Mouse (Mus musculus): ENCODE measurements at regions not wholly inside any gene's neighbourhood (a gene's known extent, or its start where the extent isn't known, plus 50 kb on each side); places are given as distances from the start of the nearest gene placed in this dataset.

DNA sequence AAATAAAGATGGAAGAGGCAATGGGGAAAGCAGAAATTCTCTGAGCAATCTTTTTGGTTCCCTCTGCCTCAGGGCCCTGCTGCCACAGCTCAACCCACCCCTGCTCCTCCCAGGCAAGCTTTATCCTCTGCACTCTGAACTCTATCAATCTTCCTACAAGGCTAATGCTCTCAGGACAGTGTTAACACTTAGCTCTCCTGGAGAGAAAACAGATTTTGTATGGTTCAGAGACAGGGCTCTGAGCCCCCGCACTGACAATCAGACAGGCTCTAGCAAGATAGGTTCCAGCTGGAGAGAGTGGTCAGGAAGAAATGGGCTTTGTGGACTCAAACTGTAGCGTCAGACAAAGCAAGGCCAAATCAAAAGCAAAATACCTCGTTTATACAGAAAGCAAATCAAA lies 383.5 kb upstream of the Tnp1 start:
- no peak for DNase-seq (ENCODE audit: extremely low read depth, low read depth, low spot score)
- Histone ChIP-seq H3K27ac (replicated peaks; ENCODE audit: insufficient read depth, low read depth, low read length) (no peak overlapping the region), H3K36me3 (ENCODE audit: control insufficient read depth, insufficient read depth, low read length) (no peaks in the 10 kb centered on the region), H3K4me1 (ENCODE audit: control insufficient read depth, insufficient read depth, low read length) (no peaks in the 10 kb centered on the region), H3K4me3 (ENCODE audit: insufficient read depth, low read depth, low read length) (no peak overlapping the region), H3K27me3 (ENCODE audit: control insufficient read depth, insufficient read depth, low read length) (no peaks in the 10 kb centered on the region), H3K9ac (ENCODE audit: low read depth, low read length) (no peak overlapping the region), H3K79me2 (ENCODE audit: control insufficient read depth, insufficient read depth, low read length) (no peaks in the 10 kb centered on the region)
- WGBS: 71% methylated on average over 3 of the region's 3 CpGs
- TF ChIP-seq POLR2A (IDR thresholded peaks at IDR 0.05; ENCODE audit: extremely low read depth, insufficient read depth, low read length) (no peak), CTCF (IDR thresholded peaks at IDR 0.05; ENCODE audit: low read depth, low read length) (no peak)

DNA sequence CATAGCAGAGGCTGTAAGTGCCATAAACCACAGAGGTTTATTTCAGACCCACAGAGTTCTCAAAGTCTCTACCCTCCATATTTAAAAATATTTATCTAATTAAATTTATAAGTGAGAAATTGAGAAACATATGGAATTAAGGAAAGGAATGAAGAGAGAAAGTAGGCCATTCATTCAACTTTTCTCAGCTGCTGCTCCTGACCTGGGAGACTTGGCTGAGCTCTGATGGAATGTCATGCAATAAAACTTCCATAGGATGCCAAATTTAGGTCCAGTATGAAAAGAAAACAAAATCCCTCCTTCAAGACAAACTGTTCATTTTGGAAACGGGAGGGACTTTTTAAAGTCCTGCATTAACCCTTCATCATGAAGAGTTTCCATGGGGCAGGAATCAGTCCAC lies 379.3 kb upstream of the Tnp1 start:
- Histone ChIP-seq H3K4me1 (ENCODE audit: control insufficient read depth, insufficient read depth, low read length) (no peaks in the 10 kb centered on the region), H3K27ac (replicated peaks; ENCODE audit: insufficient read depth, low read depth, low read length) (no peak overlapping the region), H3K4me3 (ENCODE audit: insufficient read depth, low read depth, low read length) (no peak overlapping the region), H3K9ac (ENCODE audit: low read depth, low read length) (no peak overlapping the region), H3K36me3 (ENCODE audit: control insufficient read depth, insufficient read depth, low read length) (no peaks in the 10 kb centered on the region), H3K79me2 (ENCODE audit: control insufficient read depth, insufficient read depth, low read length) (no peaks in the 10 kb centered on the region), H3K27me3 (ENCODE audit: control insufficient read depth, insufficient read depth, low read length) (no peaks in the 10 kb centered on the region)
- no peak for DNase-seq (ENCODE audit: extremely low read depth, low read depth, low spot score)
- 72% methylated on average over 1 of the region's 1 CpGs for WGBS
- TF ChIP-seq CTCF (IDR thresholded peaks at IDR 0.05; ENCODE audit: low read depth, low read length): no peak
- TF ChIP-seq POLR2A (IDR thresholded peaks at IDR 0.05; ENCODE audit: extremely low read depth, insufficient read depth, low read length): no peak

DNA sequence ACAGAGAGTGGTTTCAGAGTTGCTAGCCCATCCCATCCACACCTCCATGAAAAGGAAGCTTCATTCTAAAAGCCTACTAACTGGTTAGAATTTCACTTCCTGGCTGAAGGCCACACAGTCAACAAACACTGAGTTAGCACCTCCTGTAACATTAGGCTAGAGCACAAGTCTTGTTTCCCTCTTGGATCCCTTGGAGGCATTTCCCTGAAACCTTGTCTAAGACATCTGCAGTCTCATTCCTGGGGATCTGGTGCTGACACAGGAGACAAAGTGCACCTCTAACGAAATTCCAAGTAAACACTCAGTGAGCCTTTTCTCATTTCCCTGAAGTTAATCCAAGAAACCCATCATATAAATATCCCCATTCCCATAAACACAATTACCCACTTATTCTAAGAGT lies 378.8 kb upstream of the Tnp1 start:
- DNase-seq (ENCODE audit: extremely low read depth, low read depth, low spot score): no peak
- WGBS: 41% methylated on average over 1 of the region's 1 CpGs

DNA sequence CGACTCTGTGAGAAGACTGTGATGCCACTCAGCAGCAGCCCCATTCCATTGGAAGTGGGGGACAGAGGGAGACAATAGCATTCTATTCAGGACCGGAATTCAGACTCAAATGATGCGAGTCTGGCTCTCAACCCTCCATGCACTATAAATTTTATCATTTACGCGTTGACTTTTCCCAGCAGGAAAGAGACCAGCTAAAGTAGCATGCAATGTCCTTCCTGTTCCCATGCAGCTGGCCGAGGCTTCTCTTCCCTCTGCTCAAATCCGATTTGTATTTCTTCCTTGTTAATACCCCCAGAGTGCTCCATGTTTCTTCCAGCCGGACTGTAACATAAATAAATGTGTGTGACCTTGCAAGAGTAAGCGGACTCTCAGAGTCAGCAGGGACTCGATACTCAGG lies 376.4 kb upstream of the Tnp1 start:
- Histone ChIP-seq H3K9ac (ENCODE audit: low read depth, low read length) (no peak overlapping the region), H3K79me2 (ENCODE audit: control insufficient read depth, insufficient read depth, low read length) (no peaks in the 10 kb centered on the region), H3K4me3 (ENCODE audit: insufficient read depth, low read depth, low read length) (no peak overlapping the region), H3K27ac (replicated peaks; ENCODE audit: insufficient read depth, low read depth, low read length) (no peak overlapping the region), H3K4me1 (ENCODE audit: control insufficient read depth, insufficient read depth, low read length) (no peaks in the 10 kb centered on the region), H3K27me3 (ENCODE audit: control insufficient read depth, insufficient read depth, low read length) (no peaks in the 10 kb centered on the region), H3K36me3 (ENCODE audit: control insufficient read depth, insufficient read depth, low read length) (no peaks in the 10 kb centered on the region)
- WGBS: 80% methylated on average over 10 of the region's 10 CpGs
- no peak for DNase-seq (ENCODE audit: extremely low read depth, low read depth, low spot score)
- no peak for TF ChIP-seq CTCF (IDR thresholded peaks at IDR 0.05; ENCODE audit: low read depth, low read length)
- no peak for TF ChIP-seq POLR2A (IDR thresholded peaks at IDR 0.05; ENCODE audit: extremely low read depth, insufficient read depth, low read length)

More for the DNA sequence above, 378.8 kb upstream of the Tnp1 start:
- H3K9ac ChIP-seq (ENCODE audit: low read depth, low read length): no peak overlapping the region
- no peak for TF ChIP-seq POLR2A (IDR thresholded peaks at IDR 0.05; ENCODE audit: extremely low read depth, insufficient read depth, low read length)
- H3K27me3 ChIP-seq (ENCODE audit: control insufficient read depth, insufficient read depth, low read length): no peaks in the 10 kb centered on the region
- H3K4me1 ChIP-seq (ENCODE audit: control insufficient read depth, insufficient read depth, low read length): no peaks in the 10 kb centered on the region
- H3K4me3 ChIP-seq (ENCODE audit: insufficient read depth, low read depth, low read length): no peak overlapping the region
- no peaks in the 10 kb centered on the region for H3K79me2 ChIP-seq (ENCODE audit: control insufficient read depth, insufficient read depth, low read length)
- no peaks in the 10 kb centered on the region for H3K36me3 ChIP-seq (ENCODE audit: control insufficient read depth, insufficient read depth, low read length)
- no peak overlapping the region for H3K27ac ChIP-seq (replicated peaks; ENCODE audit: insufficient read depth, low read depth, low read length)

DNA sequence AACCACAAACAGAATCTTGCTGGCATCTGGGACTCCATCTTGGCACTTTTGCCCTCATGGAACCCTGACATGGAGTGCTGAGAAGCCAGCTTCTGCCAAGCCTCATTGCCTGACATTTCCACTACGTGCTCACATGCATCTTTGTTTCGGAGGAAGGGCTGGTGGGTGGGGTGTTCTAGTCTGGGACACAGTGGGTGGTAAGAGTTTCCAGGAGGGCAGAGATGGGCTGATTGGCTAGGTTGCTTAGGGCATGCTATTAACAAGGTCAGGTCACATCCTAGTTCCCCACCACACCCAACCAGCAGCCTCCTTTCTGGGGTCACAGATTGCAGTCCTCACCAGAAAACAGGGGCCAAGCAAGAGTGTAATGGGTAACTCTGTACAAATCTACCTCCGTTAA lies 374.3 kb upstream of the Tnp1 start:
- no peaks in the 10 kb centered on the region for H3K36me3 ChIP-seq (ENCODE audit: control insufficient read depth, insufficient read depth, low read length)
- H3K9ac ChIP-seq (ENCODE audit: low read depth, low read length): no peak overlapping the region
- no peak overlapping the region for H3K4me3 ChIP-seq (ENCODE audit: insufficient read depth, low read depth, low read length)
- no peak overlapping the region for H3K27ac ChIP-seq (replicated peaks; ENCODE audit: insufficient read depth, low read depth, low read length)
- no peaks in the 10 kb centered on the region for H3K79me2 ChIP-seq (ENCODE audit: control insufficient read depth, insufficient read depth, low read length)
- TF ChIP-seq POLR2A (IDR thresholded peaks at IDR 0.05; ENCODE audit: extremely low read depth, insufficient read depth, low read length): no peak
- TF ChIP-seq CTCF (IDR thresholded peaks at IDR 0.05; ENCODE audit: low read depth, low read length): no peak
- WGBS: 84% methylated on average over 3 of the region's 3 CpGs
- no peak for DNase-seq (ENCODE audit: extremely low read depth, low read depth, low spot score)
- no peaks in the 10 kb centered on the region for H3K4me1 ChIP-seq (ENCODE audit: control insufficient read depth, insufficient read depth, low read length)
- H3K27me3 ChIP-seq (ENCODE audit: control insufficient read depth, insufficient read depth, low read length): no peaks in the 10 kb centered on the region

DNA sequence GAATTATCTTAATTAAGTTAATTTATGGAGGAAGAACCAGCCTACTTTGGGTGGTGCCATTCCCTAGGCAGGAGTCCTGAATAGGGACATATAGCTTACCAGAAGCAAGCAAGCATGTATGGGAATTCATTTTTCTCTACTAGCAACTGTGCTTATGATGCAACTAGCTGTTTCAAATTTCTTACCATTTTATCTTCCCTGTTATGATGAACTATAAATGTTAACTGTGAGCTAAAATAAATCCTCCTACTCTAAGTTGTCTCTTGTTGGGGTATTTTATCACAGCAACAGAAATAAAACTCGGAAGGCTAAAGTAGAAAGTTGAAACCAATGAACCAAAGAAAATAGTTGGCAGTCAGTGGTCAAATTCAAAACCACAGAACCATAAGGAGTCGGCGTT lies 373.5 kb upstream of the Tnp1 start:
- H3K79me2 ChIP-seq (ENCODE audit: control insufficient read depth, insufficient read depth, low read length): no peaks in the 10 kb centered on the region
- 90% methylated on average over 3 of the region's 3 CpGs for WGBS
- H3K27ac ChIP-seq (replicated peaks; ENCODE audit: insufficient read depth, low read depth, low read length): no peak overlapping the region
- no peaks in the 10 kb centered on the region for H3K27me3 ChIP-seq (ENCODE audit: control insufficient read depth, insufficient read depth, low read length)
- DNase-seq (ENCODE audit: extremely low read depth, low read depth, low spot score): no peak
- H3K9ac ChIP-seq (ENCODE audit: low read depth, low read length): no peak overlapping the region
- H3K36me3 ChIP-seq (ENCODE audit: control insufficient read depth, insufficient read depth, low read length): no peaks in the 10 kb centered on the region
- no peak overlapping the region for H3K4me3 ChIP-seq (ENCODE audit: insufficient read depth, low read depth, low read length)
- TF ChIP-seq CTCF (IDR thresholded peaks at IDR 0.05; ENCODE audit: low read depth, low read length) (no peak), POLR2A (IDR thresholded peaks at IDR 0.05; ENCODE audit: extremely low read depth, insufficient read depth, low read length) (no peak)
- H3K4me1 ChIP-seq (ENCODE audit: control insufficient read depth, insufficient read depth, low read length): no peaks in the 10 kb centered on the region

Measured in liver, adult 2 months (tissue).